Mouse (Mus musculus): Measurements from ENCODE around the gene Zfhx3.

Zfhx3 gene

GRCm38 (mm10) chr8:108820634-108821033, 878.2 kb downstream of the Zfhx3 start:
- DNase-seq = peak; percentile 19

GRCm38 (mm10) chr8:108822841-108823266, 880.4 kb downstream of the Zfhx3 start:
- DNase-seq = no peak

GRCm38 (mm10) chr8:108824049-108824448, 881.6 kb downstream of the Zfhx3 start:
- no peak for DNase-seq

- DNase-seq = no peak
Observed at GRCm38 (mm10) chr8:108826414-108826813, 884.0 kb downstream of the Zfhx3 start.

- DNase-seq = peak; percentile 46
Observed at GRCm38 (mm10) chr8:108827428-108827827, 885.0 kb downstream of the Zfhx3 start.

- no peak for DNase-seq
Observed at GRCm38 (mm10) chr8:108829305-108829717, 886.9 kb downstream of the Zfhx3 start.

- no peak for DNase-seq
Observed at GRCm38 (mm10) chr8:108835143-108835542, 892.7 kb downstream of the Zfhx3 start.

- DNase-seq = no peak
Observed at GRCm38 (mm10) chr8:108837788-108838187, 895.3 kb downstream of the Zfhx3 start.

- no peak for DNase-seq
Observed at GRCm38 (mm10) chr8:108838761-108839160, 896.3 kb downstream of the Zfhx3 start.

- no peak for DNase-seq
Observed at GRCm38 (mm10) chr8:108842307-108842706, 899.9 kb downstream of the Zfhx3 start.

- DNase-seq = no peak
Observed at GRCm38 (mm10) chr8:108846174-108846573, 903.7 kb downstream of the Zfhx3 start.

GRCm38 (mm10) chr8:108846827-108847226, 904.4 kb downstream of the Zfhx3 start:
- DNase-seq = no peak

- DNase-seq = no peak
Observed at GRCm38 (mm10) chr8:108847356-108847755, 904.9 kb downstream of the Zfhx3 start.

GRCm38 (mm10) chr8:108848484-108848883, 906.0 kb downstream of the Zfhx3 start:
- no peak for DNase-seq

- DNase-seq = peak; percentile 18
Observed at GRCm38 (mm10) chr8:108853028-108853427, 910.6 kb downstream of the Zfhx3 start.

GRCm38 (mm10) chr8:108854444-108855102, 912.1 kb downstream of the Zfhx3 start:
- DNase-seq = peak; percentile 27

- no peak for DNase-seq
Observed at GRCm38 (mm10) chr8:108859001-108859400, 916.6 kb downstream of the Zfhx3 start.

- DNase-seq = no peak
Observed at GRCm38 (mm10) chr8:108859983-108860382, 917.5 kb downstream of the Zfhx3 start.

GRCm38 (mm10) chr8:108863440-108863839, 921.0 kb downstream of the Zfhx3 start:
- DNase-seq = no peak

GRCm38 (mm10) chr8:108866430-108866829, 924.0 kb downstream of the Zfhx3 start:
- DNase-seq = no peak

GRCm38 (mm10) chr8:108867482-108868258, 925.2 kb downstream of the Zfhx3 start:
- DNase-seq = no peak

- no peak for DNase-seq
Observed at GRCm38 (mm10) chr8:108868259-108869090, 926.0 kb downstream of the Zfhx3 start.

GRCm38 (mm10) chr8:108869420-108869819, 927.0 kb downstream of the Zfhx3 start:
- no peak for DNase-seq

All from kidney, adult 18-20 months (tissue).